Mouse (Mus musculus): Measurements from ENCODE around the gene Minpp1.

DNA sequence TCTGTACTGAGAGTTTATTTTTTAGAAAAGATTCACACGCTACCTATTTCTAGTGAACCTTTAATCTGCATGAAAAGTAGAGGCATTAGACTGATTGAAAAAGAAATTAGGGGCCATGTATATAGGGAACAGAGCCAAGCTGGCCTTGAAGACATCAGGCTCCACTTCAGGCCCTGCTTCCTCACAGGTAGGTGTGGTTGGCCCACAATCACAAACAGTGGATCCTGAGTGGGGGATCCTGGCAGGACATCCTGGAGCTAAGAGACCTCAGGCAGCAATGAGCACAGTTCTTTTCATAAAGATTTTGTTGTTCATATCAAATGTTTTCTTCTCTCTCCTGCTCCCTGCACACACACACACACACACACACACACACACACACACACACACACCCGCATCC is 28.8 kb upstream of the Minpp1 start:
- TF ChIP-seq GATA1 (IDR thresholded peaks at IDR 0.05; ENCODE audit: low read length) (no peak), TAL1 (IDR thresholded peaks at IDR 0.05; ENCODE audit: low read length) (no peak)

Data from erythroblast, embryonic 14.5 days (primary cell).